Mouse (Mus musculus) cerebellum, adult 2 months (tissue): Measurements from ENCODE around the gene Ptges2.

Source experiments
- CTCF ChIP-seq: fragments of 200-500 bp; IDR thresholded peaks from 2 replicates; pipeline ENCODE4 v1.5.1; 2011; ENCODE audit warnings: low read depth, mild to moderate bottlenecking, control low read depth, low read length, moderate library complexity, borderline replicate concordance; ENCODE audit not compliant: insufficient read depth
- POLR2A ChIP-seq: fragments of 200-500 bp; IDR thresholded peaks from 2 replicates; pipeline ENCODE4 v1.6.1; 2011; ENCODE audit warnings: low read length, control low read depth, borderline replicate concordance; ENCODE audit not compliant: insufficient read depth

- TF ChIP-seq CTCF (peak; percentile 100), POLR2A (no peak)
Measured at GRCm38 (mm10) chr2:32404663-32405062, 9.0 kb downstream of the Ptges2 start.
